Mouse (Mus musculus) embryonic facial prominence, embryonic 11.5 days (tissue): ENCODE measurements at regions not wholly inside any gene's neighbourhood (a gene's known extent, or its start where the extent isn't known, plus 50 kb on each side); places are given as distances from the start of the nearest gene placed in this dataset.

ENCODE experiments used
- ATAC-seq: fragments of 200-750 bp; cut with Nextera tagmentation; replicated peaks from 2 replicates; pipeline ENCODE4 v1.8.0; 2017; ENCODE audit warnings: low read depth; ENCODE audit not compliant: insufficient number of reproducible peaks, low FRiP score, low TSS enrichment
- DNase-seq: peaks from one replicate; pipeline ENCODE4 v3.0.0-alpha.2; 2015; ENCODE audit warnings: low spot score
- H3K27ac ChIP-seq: fragments of 300-500 bp; sonication (generic); replicated peaks from 2 replicates; pipeline ENCODE4 v1.5.1; 2014; ENCODE audit warnings: mild to moderate bottlenecking, low read depth, low read length, control low read depth
- H3K27me3 ChIP-seq: fragments of 300-500 bp; sonication (generic); 2 replicates; pipeline ENCODE4 v1.6.1; 2014; ENCODE audit warnings: mild to moderate bottlenecking, low read length, moderate library complexity, mixed read lengths; ENCODE audit not compliant: control insufficient read depth, insufficient read depth
- H3K36me3 ChIP-seq: fragments of 300-500 bp; sonication (generic); replicated peaks from 2 replicates; pipeline ENCODE4 v1.6.1; 2014; ENCODE audit warnings: low read depth, mild to moderate bottlenecking, low read length, moderate library complexity, mixed read lengths; ENCODE audit not compliant: control insufficient read depth, insufficient read depth
- H3K4me1 ChIP-seq: fragments of 300-500 bp; sonication (generic); 2 replicates; pipeline ENCODE4 v1.6.1; 2014; ENCODE audit warnings: low read length, mixed read lengths; ENCODE audit not compliant: control insufficient read depth, insufficient read depth
- H3K4me2 ChIP-seq: fragments of 300-500 bp; sonication (generic); 2 replicates; pipeline ENCODE4 v1.6.1; 2014; ENCODE audit warnings: low read depth, mild to moderate bottlenecking, control low read depth, low read length, moderate library complexity
- H3K4me3 ChIP-seq: fragments of 300-500 bp; sonication (generic); 2 replicates; pipeline ENCODE4 v1.5.1; 2014; ENCODE audit warnings: low read depth, low read length, control low read depth
- H3K9ac ChIP-seq: fragments of 300-500 bp; sonication (generic); replicated peaks from 2 replicates; pipeline ENCODE4 v1.6.1; 2014; ENCODE audit warnings: mild to moderate bottlenecking, control low read depth, low read length
- H3K9me3 ChIP-seq: fragments of 300-500 bp; sonication (generic); replicated peaks from 2 replicates; pipeline ENCODE4 v1.6.1; 2016; ENCODE audit warnings: mild to moderate bottlenecking, low read length, inconsistent platforms, mixed read lengths; ENCODE audit not compliant: control insufficient read depth
- WGBS: fragments of 180-500 bp; shearing (Covaris S2); extraction: QIAGEN DNeasy Blood & Tissue Kit; methylation state at CpG from one replicate; pipeline ENCODE4 v1.1.7; 2014; 5-methylcytosine and 5-hydroxymethylcytosine counted together

GRCm38 (mm10) chr4:54064331-54064730, 238.5 kb downstream of the Tmem38b start:
- Histone ChIP-seq H3K4me3 (no peak overlapping the region), H3K4me1 (no peaks in the 10 kb centered on the region), H3K27ac (no peak overlapping the region), H3K4me2 (no peak overlapping the region), H3K36me3 (no peaks in the 10 kb centered on the region), H3K9ac (no peak overlapping the region), H3K9me3 (no peaks in the 10 kb centered on the region), H3K27me3 (no peaks in the 10 kb centered on the region)
- DNase-seq (no peak), ATAC-seq (no peak)
- WGBS = 87% methylated on average over 4 of the region's 4 CpGs

- 76% methylated on average over 4 of the region's 4 CpGs for WGBS
- H3K4me3 ChIP-seq = no peak overlapping the region
- H3K27ac ChIP-seq = no peak overlapping the region
- no peaks in the 10 kb centered on the region for H3K4me1 ChIP-seq
- no peaks in the 10 kb centered on the region for H3K36me3 ChIP-seq
- no peak overlapping the region for H3K4me2 ChIP-seq
- H3K9ac ChIP-seq = no peak overlapping the region
- H3K27me3 ChIP-seq = no peaks in the 10 kb centered on the region
- no peaks in the 10 kb centered on the region for H3K9me3 ChIP-seq
- no peak for DNase-seq
- no peak for ATAC-seq
Measured at GRCm38 (mm10) chr4:54071951-54072350, 246.1 kb downstream of the Tmem38b start.

GRCm38 (mm10) chr4:54072482-54072881, 246.6 kb downstream of the Tmem38b start:
- Histone ChIP-seq H3K4me3 (no peak overlapping the region), H3K36me3 (no peaks in the 10 kb centered on the region), H3K9me3 (no peaks in the 10 kb centered on the region), H3K27ac (no peak overlapping the region), H3K27me3 (no peaks in the 10 kb centered on the region), H3K4me2 (no peak overlapping the region), H3K9ac (no peak overlapping the region), H3K4me1 (no peaks in the 10 kb centered on the region)
- WGBS = 50% methylated on average over 3 of the region's 3 CpGs
- ATAC-seq = no peak
- DNase-seq = no peak

GRCm38 (mm10) chr4:54072932-54073331, 247.1 kb downstream of the Tmem38b start:
- 23% methylated on average over 10 of the region's 10 CpGs for WGBS
- Histone ChIP-seq H3K36me3 (no peaks in the 10 kb centered on the region), H3K4me1 (no peaks in the 10 kb centered on the region), H3K27me3 (no peaks in the 10 kb centered on the region), H3K4me3 (no peak overlapping the region), H3K27ac (no peak overlapping the region), H3K9ac (no peak overlapping the region), H3K4me2 (no peak overlapping the region), H3K9me3 (no peaks in the 10 kb centered on the region)
- peak; percentile 20 for DNase-seq
- ATAC-seq = 0 out of 2 replicates have a peak, but pooled peaks have one; percentile 67

GRCm38 (mm10) chr4:54073483-54073882, 247.6 kb downstream of the Tmem38b start:
- no peak overlapping the region for H3K9ac ChIP-seq
- H3K4me1 ChIP-seq = no peaks in the 10 kb centered on the region
- peak; percentile 25 for DNase-seq
- ATAC-seq = no peak
- H3K9me3 ChIP-seq = no peaks in the 10 kb centered on the region
- no peaks in the 10 kb centered on the region for H3K36me3 ChIP-seq
- no peak overlapping the region for H3K4me3 ChIP-seq
- 49% methylated on average over 7 of the region's 7 CpGs for WGBS
- H3K4me2 ChIP-seq = no peak overlapping the region
- H3K27me3 ChIP-seq = no peaks in the 10 kb centered on the region
- H3K27ac ChIP-seq = no peak overlapping the region

GRCm38 (mm10) chr4:54074226-54074625, 248.4 kb downstream of the Tmem38b start:
- H3K4me3 ChIP-seq = no peak overlapping the region
- WGBS = 58% methylated on average over 5 of the region's 5 CpGs
- no peaks in the 10 kb centered on the region for H3K36me3 ChIP-seq
- no peaks in the 10 kb centered on the region for H3K4me1 ChIP-seq
- H3K27me3 ChIP-seq = no peaks in the 10 kb centered on the region
- no peaks in the 10 kb centered on the region for H3K9me3 ChIP-seq
- H3K27ac ChIP-seq = no peak overlapping the region
- H3K4me2 ChIP-seq = no peak overlapping the region
- no peak overlapping the region for H3K9ac ChIP-seq
- ATAC-seq (no peak), DNase-seq (no peak)

GRCm38 (mm10) chr4:54080526-54080925, 254.7 kb downstream of the Tmem38b start:
- H3K27me3 ChIP-seq = no peaks in the 10 kb centered on the region
- H3K4me2 ChIP-seq = no peak overlapping the region
- ATAC-seq (no peak), DNase-seq (no peak)
- H3K9me3 ChIP-seq = no peaks in the 10 kb centered on the region
- H3K9ac ChIP-seq = no peak overlapping the region
- H3K4me3 ChIP-seq = no peak overlapping the region
- H3K36me3 ChIP-seq = no peaks in the 10 kb centered on the region
- WGBS = 69% methylated on average over 9 of the region's 9 CpGs
- H3K27ac ChIP-seq = no peak overlapping the region
- no peaks in the 10 kb centered on the region for H3K4me1 ChIP-seq

GRCm38 (mm10) chr4:54081411-54081810, 255.6 kb downstream of the Tmem38b start:
- Histone ChIP-seq H3K9ac (no peak overlapping the region), H3K4me2 (no peak overlapping the region), H3K36me3 (no peaks in the 10 kb centered on the region), H3K9me3 (no peaks in the 10 kb centered on the region), H3K4me3 (no peak overlapping the region), H3K27ac (no peak overlapping the region), H3K4me1 (no peaks in the 10 kb centered on the region), H3K27me3 (no peaks in the 10 kb centered on the region)
- 85% methylated on average over 5 of the region's 5 CpGs for WGBS
- DNase-seq (no peak), ATAC-seq (no peak)
